Mouse (Mus musculus): Measurements from ENCODE around the gene Olfr632. TPM values are rescaled to one million over a fixed set of nuclear protein-coding genes. Genes with fewer than 3 reads are reported as not detected.
"Not testable (repeated sequence)": the region's sequence is repeated elsewhere in the genome, so short reads cannot be mapped to it uniquely, and the experiment has no call there.

The Olfr632 gene
- not detected in 2 replicates for polyA plus RNA-seq (2012; ENCODE audit: insufficient read depth, insufficient read length, low replicate concordance, missing spikeins)

DNA sequence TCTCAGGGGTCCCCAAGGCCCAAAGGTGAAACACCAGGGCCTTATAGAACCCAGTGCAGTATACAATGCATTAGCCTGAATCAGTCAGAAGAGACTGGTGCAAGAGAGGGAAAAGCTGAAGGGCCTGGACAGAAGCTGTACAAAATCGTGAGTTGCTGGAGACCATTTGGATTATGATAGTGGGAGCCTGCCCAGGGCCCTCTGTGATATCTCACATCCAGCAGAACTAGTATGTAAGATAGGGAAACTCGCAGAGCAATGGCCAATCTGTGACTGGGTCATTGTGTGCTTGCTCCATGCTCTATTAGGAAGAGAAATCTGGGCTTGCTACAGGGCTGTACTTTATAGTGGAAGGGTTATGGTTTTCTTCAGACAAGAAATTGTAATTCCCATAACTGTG is at the start of gene Olfr632:
Gene Olfr632, plus strand, starts transcription at position 84 of the 400 bp plus-strand sequence.
- TF ChIP-seq CTCF (IDR thresholded peaks at IDR 0.05; ENCODE audit: insufficient read depth, low read depth, low read length) = no peak
- TF ChIP-seq POLR2A (IDR thresholded peaks at IDR 0.05; ENCODE audit: insufficient read depth, low read depth, low read length) = no peak
- WGBS = 65% methylated on average over 2 of the region's 2 CpGs
- no peak within 1 kb of the TSS for H3K27ac ChIP-seq (ENCODE audit: insufficient read depth, low read depth, low read length)
- H3K4me3 ChIP-seq (ENCODE audit: insufficient read depth, low read depth, low read length) = no peak within 1 kb of the TSS
- H3K4me1 ChIP-seq (ENCODE audit: control insufficient read depth, insufficient read depth, low read length) = no peaks in the 10 kb centered on the region

- no peaks in the 10 kb centered on the region for H3K4me1 ChIP-seq (ENCODE audit: control insufficient read depth, insufficient read depth, low read length)
- no peak within 1 kb of the TSS for H3K27ac ChIP-seq (ENCODE audit: insufficient read depth, low read depth, low read length)
- TF ChIP-seq POLR2A (IDR thresholded peaks at IDR 0.05; ENCODE audit: insufficient read depth, low read depth, low read length) (no peak), CTCF (IDR thresholded peaks at IDR 0.05; ENCODE audit: insufficient read depth, low read depth, low read length) (no peak)
- no peak within 1 kb of the TSS for H3K4me3 ChIP-seq (ENCODE audit: insufficient read depth, low read depth, low read length)
These were observed 48.0 kb upstream of the Olfr632 start, which contains the start of gene Olfr66 for GRCm38 (mm10) chr7:103886152-103886551. Gene Olfr66 (minus strand): TSS chr7:103886252.

- H3K27ac ChIP-seq (ENCODE audit: insufficient read depth, low read depth, low read length) = no peak within 1 kb of the TSS
- TF ChIP-seq CTCF (IDR thresholded peaks at IDR 0.05; ENCODE audit: insufficient read depth, low read depth, low read length) = no peak
- no peak for TF ChIP-seq POLR2A (IDR thresholded peaks at IDR 0.05; ENCODE audit: insufficient read depth, low read depth, low read length)
- no peaks in the 10 kb centered on the region for H3K4me1 ChIP-seq (ENCODE audit: control insufficient read depth, insufficient read depth, low read length)
- H3K4me3 ChIP-seq (ENCODE audit: insufficient read depth, low read depth, low read length) = no peak within 1 kb of the TSS
- 71% methylated on average over 1 of the region's 1 CpGs for WGBS
These were observed 39.8 kb upstream of the Olfr632 start, which contains the start of gene Olfr64 for GRCm38 (mm10) chr7:103894385-103894784. Gene Olfr64 (minus strand): TSS chr7:103894485.

GRCm38 (mm10) chr7:103903187-103903586 is 31.0 kb upstream of the Olfr632 start, which contains the start of gene Olfr65:
Gene Olfr65 (plus strand): TSS chr7:103903487.
- Histone ChIP-seq H3K4me1 (ENCODE audit: control insufficient read depth, insufficient read depth, low read length) (no peaks in the 10 kb centered on the region), H3K27ac (ENCODE audit: insufficient read depth, low read depth, low read length) (no peak within 1 kb of the TSS), H3K4me3 (ENCODE audit: insufficient read depth, low read depth, low read length) (no peak within 1 kb of the TSS)
- WGBS = 85% methylated on average over 2 of the region's 2 CpGs
- TF ChIP-seq POLR2A (IDR thresholded peaks at IDR 0.05; ENCODE audit: insufficient read depth, low read depth, low read length) (no peak), CTCF (IDR thresholded peaks at IDR 0.05; ENCODE audit: insufficient read depth, low read depth, low read length) (no peak)

DNA sequence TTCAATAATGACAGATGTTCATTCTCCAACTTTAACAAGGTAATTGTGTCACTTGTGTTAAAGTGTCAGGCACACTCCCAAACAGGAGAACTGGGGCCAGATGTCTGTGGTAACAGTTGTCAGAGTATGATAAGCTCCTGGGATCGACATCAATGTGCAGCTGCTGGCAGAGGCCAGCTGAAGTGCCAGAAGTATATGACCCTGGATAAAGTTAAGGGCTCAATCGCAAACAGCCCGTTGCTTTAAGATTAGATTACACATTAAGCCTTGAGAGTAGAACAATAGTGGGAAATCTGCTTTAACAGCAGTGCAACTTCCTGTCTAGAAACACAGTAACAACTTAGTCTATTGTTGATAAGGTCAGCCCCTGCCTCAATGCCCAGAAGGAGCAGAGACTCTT is 24.1 kb upstream of the Olfr632 start:
- Histone ChIP-seq H3K4me1 (ENCODE audit: control insufficient read depth, insufficient read depth, low read length) (no peaks in the 10 kb centered on the region), H3K27ac (ENCODE audit: insufficient read depth, low read depth, low read length) (no peak overlapping the region), H3K4me3 (ENCODE audit: insufficient read depth, low read depth, low read length) (no peak overlapping the region)
- 50% methylated on average over 3 of the region's 3 CpGs for WGBS
- TF ChIP-seq POLR2A (IDR thresholded peaks at IDR 0.05; ENCODE audit: insufficient read depth, low read depth, low read length) (no peak), CTCF (IDR thresholded peaks at IDR 0.05; ENCODE audit: insufficient read depth, low read depth, low read length) (no peak)

DNA sequence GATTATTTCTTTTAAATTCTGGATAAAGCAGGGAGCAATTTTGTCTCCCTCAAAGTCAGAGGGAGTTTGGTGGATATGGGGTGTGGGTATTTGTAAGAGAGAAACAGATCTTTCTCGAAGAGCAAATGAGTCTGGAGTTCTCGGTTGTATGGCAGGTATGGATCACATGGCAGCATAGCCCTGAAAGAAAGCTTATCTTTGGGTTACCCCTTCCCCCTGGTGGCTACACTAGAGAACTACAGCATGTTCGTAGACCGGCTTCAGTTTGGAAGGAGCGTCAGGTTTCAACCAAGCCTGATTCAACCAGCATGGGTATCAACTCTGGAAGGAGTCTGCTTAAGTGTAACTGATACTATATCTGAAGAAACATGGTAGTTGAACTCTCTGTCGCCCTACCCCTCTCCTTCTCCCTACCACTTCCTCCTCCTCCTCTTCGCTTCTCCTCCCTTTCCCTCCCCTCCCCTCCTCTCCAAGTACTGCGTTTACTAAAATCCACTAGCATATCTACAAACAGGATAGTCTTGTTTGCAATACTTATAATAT is 21.1 kb upstream of the Olfr632 start:
- Histone ChIP-seq H3K4me3 (ENCODE audit: insufficient read depth, low read depth, low read length) (no peak overlapping the region), H3K27ac (ENCODE audit: insufficient read depth, low read depth, low read length) (no peak overlapping the region), H3K4me1 (ENCODE audit: control insufficient read depth, insufficient read depth, low read length) (no peaks in the 10 kb centered on the region)
- TF ChIP-seq POLR2A (IDR thresholded peaks at IDR 0.05; ENCODE audit: insufficient read depth, low read depth, low read length) (no peak), CTCF (IDR thresholded peaks at IDR 0.05; ENCODE audit: insufficient read depth, low read depth, low read length) (no peak)
- 49% methylated on average over 8 of the region's 8 CpGs for WGBS

DNA sequence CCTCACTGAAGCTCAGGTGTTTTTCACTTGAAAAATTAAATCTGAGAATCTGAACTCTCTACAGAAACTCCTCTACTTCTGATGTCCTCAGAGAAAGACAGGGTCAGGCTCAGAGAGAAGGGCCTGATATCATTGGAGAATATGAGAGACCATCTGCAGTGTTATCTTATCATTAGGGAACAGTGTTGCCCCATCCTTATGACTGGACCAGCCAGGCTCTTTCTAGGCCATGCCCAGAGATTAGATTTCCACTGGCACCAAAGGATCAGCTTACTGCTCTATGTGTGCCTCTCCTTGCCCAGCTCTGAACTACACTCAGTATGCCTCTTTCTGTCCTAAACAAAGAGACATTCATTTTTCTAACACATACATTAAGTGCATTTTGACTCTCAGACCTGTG is 18.8 kb upstream of the Olfr632 start:
- Histone ChIP-seq H3K4me3 (ENCODE audit: insufficient read depth, low read depth, low read length) (no peak overlapping the region), H3K4me1 (ENCODE audit: control insufficient read depth, insufficient read depth, low read length) (no peaks in the 10 kb centered on the region), H3K27ac (ENCODE audit: insufficient read depth, low read depth, low read length) (no peak overlapping the region)
- TF ChIP-seq CTCF (IDR thresholded peaks at IDR 0.05; ENCODE audit: insufficient read depth, low read depth, low read length) (no peak), POLR2A (IDR thresholded peaks at IDR 0.05; ENCODE audit: insufficient read depth, low read depth, low read length) (no peak)

DNA sequence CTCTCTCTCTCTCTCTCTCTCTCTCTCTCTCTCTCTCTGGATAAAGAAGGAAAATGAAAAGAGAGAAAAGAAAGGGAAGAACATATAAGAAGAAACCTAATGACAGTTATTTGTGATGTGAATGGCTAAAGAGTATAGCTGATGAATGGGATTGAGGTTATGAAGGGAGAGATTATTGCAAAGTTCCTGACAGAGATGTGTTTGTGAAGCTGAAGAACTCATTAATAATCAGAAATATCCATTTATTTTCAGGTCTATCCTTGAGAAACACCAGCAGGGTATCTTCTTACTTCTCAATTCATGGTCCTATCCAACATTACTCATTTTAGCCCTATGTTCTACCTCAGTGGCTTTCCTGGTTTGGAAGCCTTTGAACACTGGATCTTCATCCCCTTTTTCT is 5.6 kb upstream of the Olfr632 start, which contains the start of gene Olfr631:
Gene Olfr631, plus strand, starts transcription at position 301 of the 400 bp plus-strand sequence.
- Histone ChIP-seq H3K27ac (ENCODE audit: insufficient read depth, low read depth, low read length) (no peak within 1 kb of the TSS), H3K4me3 (ENCODE audit: insufficient read depth, low read depth, low read length) (no peak within 1 kb of the TSS), H3K4me1 (ENCODE audit: control insufficient read depth, insufficient read depth, low read length) (no peaks in the 10 kb centered on the region)
- TF ChIP-seq POLR2A (IDR thresholded peaks at IDR 0.05; ENCODE audit: insufficient read depth, low read depth, low read length) (no peak), CTCF (IDR thresholded peaks at IDR 0.05; ENCODE audit: insufficient read depth, low read depth, low read length) (no peak)

DNA sequence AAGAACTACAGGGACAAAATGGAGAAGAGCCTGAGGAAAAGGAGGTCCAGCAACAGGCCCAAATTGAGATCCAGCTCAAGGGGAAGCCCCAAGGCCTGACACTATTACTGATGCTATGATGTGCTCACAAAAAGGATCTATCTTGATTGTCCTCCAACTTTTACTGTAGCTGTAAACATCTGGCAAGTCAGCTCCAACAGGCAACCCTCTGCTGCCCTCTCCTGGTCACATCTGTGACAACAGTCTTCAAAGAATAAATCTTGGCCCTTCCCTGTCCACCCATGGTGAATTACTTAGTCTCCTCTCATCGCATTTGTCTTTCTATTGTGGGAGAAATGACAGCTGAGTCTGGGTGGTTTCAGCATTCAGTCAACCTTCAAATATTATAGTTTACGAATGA is 8.6 kb downstream of the Olfr632 start:
- 26% methylated on average over 2 of the region's 2 CpGs for WGBS
- Histone ChIP-seq H3K4me3 (ENCODE audit: insufficient read depth, low read depth, low read length) (no peak overlapping the region), H3K4me1 (ENCODE audit: control insufficient read depth, insufficient read depth, low read length) (no peaks in the 10 kb centered on the region), H3K27ac (ENCODE audit: insufficient read depth, low read depth, low read length) (no peak overlapping the region)
- no peak for TF ChIP-seq POLR2A (IDR thresholded peaks at IDR 0.05; ENCODE audit: insufficient read depth, low read depth, low read length)

- TF ChIP-seq CTCF (IDR thresholded peaks at IDR 0.05; ENCODE audit: insufficient read depth, low read depth, low read length) (no peak), POLR2A (IDR thresholded peaks at IDR 0.05; ENCODE audit: insufficient read depth, low read depth, low read length) (no peak)
- Histone ChIP-seq H3K27ac (ENCODE audit: insufficient read depth, low read depth, low read length) (no peak within 1 kb of the TSS), H3K4me3 (ENCODE audit: insufficient read depth, low read depth, low read length) (no peak within 1 kb of the TSS), H3K4me1 (ENCODE audit: control insufficient read depth, insufficient read depth, low read length) (no peaks in the 10 kb centered on the region)
These were observed 10.0 kb downstream of the Olfr632 start, which contains the start of gene Olfr633 for GRCm38 (mm10) chr7:103944137-103944536. Gene Olfr633 (plus strand): TSS chr7:103944437.

DNA sequence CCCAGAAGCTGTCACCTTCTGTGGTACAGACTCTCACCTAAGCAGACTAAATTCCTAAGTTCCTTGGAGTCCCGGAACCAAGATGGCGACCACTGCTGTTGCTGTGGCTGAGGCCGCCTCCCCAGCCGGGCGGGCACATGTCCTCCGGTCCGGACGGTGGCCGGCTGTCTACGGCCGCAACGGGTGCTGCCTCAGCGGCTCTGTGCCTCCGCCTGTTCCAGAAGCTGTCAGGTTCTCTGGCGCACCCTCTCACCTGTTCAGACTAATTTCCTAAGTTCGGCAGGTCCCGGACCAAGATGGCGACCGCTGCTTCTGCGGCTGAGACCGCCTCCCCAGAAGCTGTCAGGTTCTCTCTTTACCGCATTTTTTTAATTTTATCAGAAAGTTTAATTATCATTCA is 32.7 kb downstream of the Olfr632 start:
- not testable (repeated sequence) for H3K27ac ChIP-seq (ENCODE audit: insufficient read depth, low read depth, low read length); H3K4me3 ChIP-seq (ENCODE audit: insufficient read depth, low read depth, low read length); H3K4me1 ChIP-seq (ENCODE audit: control insufficient read depth, insufficient read depth, low read length)
- WGBS = 96% methylated on average over 22 of the region's 22 CpGs

Data from olfactory bulb, adult 2 months (tissue).